Mouse (Mus musculus): Measurements from ENCODE around the gene Mtif3. TPM values are rescaled to one million over a fixed set of nuclear protein-coding genes. Genes with fewer than 3 reads are reported as not detected.
A peak's percentile ranks its signal among the peaks of the same experiment; 100 is the strongest.

The Mtif3 gene
- polyA plus RNA-seq, 1 experiment: 23.7 TPM

DNA sequence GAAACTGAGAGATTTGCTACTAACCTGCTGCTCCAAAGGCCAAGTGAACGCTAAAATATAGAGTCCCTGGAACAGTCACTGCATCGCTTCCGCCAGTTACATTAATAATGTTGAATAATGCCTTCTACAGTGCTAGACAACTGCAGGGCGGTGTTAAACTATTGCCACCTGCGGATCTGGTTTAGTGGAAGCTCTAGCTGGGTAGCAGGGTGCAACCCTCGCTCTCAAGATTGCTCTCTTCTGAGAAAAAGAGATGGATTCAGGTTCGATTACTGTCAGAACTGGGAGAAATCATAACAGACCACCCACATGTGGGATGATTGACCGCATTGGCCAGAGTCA, 308 bp upstream of the Mtif3 start:
- Histone ChIP-seq H3K4me3 (peak overlapping the region; percentile 84), H3K36me3 (ENCODE audit: control insufficient read depth, insufficient read depth) (no peaks in the 10 kb centered on the region), H3K27me3 (ENCODE audit: control insufficient read depth, insufficient read depth, insufficient read length) (no peaks in the 10 kb centered on the region), H3ac (ENCODE audit: control insufficient read depth, insufficient read length) (peak overlapping the region; percentile 71), H3K79me2 (ENCODE audit: control insufficient read depth, insufficient read depth) (no peaks in the 10 kb centered on the region), H3K4me2 (ENCODE audit: low read depth) (peak overlapping the region; percentile 83)
- TF ChIP-seq SRF (IDR thresholded peaks at IDR 0.05; ENCODE audit: control insufficient read depth, insufficient read length, low read depth): no peak
- TF ChIP-seq MYOD1 (IDR thresholded peaks at IDR 0.05; ENCODE audit: control insufficient read depth in 1 of 3, insufficient read length in 2 of 3, low read depth in 2 of 3): no peak
- no peak for TF ChIP-seq REST (IDR thresholded peaks at IDR 0.05; ENCODE audit: insufficient read depth, insufficient read length)
- no peak for TF ChIP-seq MAX (IDR thresholded peaks at IDR 0.05; ENCODE audit: low read depth)
- no peak for TF ChIP-seq TCF12 (IDR thresholded peaks at IDR 0.05; ENCODE audit: insufficient read depth, poor library complexity, severe bottlenecking)
- TF ChIP-seq POLR2A (IDR thresholded peaks at IDR 0.05; ENCODE audit: insufficient read length, low read depth): no peak

DNA sequence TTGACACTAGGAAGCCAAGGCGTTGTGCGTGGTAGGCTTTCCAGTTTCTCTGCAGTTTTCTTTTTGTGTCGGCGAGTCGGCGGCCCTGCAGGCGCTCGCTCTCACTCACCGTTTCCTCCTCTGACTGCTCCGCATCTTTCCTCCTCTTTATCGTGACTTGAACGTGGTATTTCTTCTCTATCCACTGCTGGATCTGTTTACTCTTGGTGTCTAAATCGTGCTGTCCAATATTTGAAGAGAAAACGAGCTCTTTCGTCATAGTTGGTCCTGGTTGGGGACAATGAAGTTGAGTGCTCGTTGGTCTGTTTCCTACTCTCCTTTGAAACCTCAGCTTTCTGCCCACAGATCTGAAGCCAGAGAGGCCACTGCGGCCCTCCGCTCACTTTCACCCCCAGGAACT, 6.9 kb downstream of the Mtif3 start:
- Histone ChIP-seq H3K79me2 (ENCODE audit: control insufficient read depth, insufficient read depth) (no peaks in the 10 kb centered on the region), H3K27me3 (ENCODE audit: control insufficient read depth, insufficient read depth, insufficient read length) (no peaks in the 10 kb centered on the region), H3K4me3 (no peak overlapping the region), H3K4me2 (ENCODE audit: low read depth) (no peak overlapping the region), H3K36me3 (ENCODE audit: control insufficient read depth, insufficient read depth) (peaks cover 7% of the 10 kb centered on the region), H3ac (ENCODE audit: control insufficient read depth, insufficient read length) (no peak overlapping the region)
- TF ChIP-seq POLR2AphosphoS2 (IDR thresholded peaks at IDR 0.05; ENCODE audit: insufficient read length, low read depth) (no peak), POLR2A (IDR thresholded peaks at IDR 0.05; ENCODE audit: insufficient read length, low read depth) (no peak), USF1 (IDR thresholded peaks at IDR 0.05; ENCODE audit: low read depth) (no peak), MYOG (IDR thresholded peaks at IDR 0.05; ENCODE audit: control insufficient read depth in 1 of 3, insufficient read depth in 1 of 3, insufficient read length in 2 of 3, low read depth in 2 of 3) (no peak), TCF12 (IDR thresholded peaks at IDR 0.05; ENCODE audit: insufficient read depth, poor library complexity, severe bottlenecking) (no peak), TCF3 (IDR thresholded peaks at IDR 0.05; ENCODE audit: insufficient read length, low read depth) (no peak), E2F4 (IDR thresholded peaks at IDR 0.05; ENCODE audit: insufficient read depth) (no peak), MYOD1 (IDR thresholded peaks at IDR 0.05; ENCODE audit: control insufficient read depth in 1 of 3, insufficient read length in 2 of 3, low read depth in 2 of 3) (no peak), SRF (IDR thresholded peaks at IDR 0.05; ENCODE audit: control insufficient read depth, insufficient read length, low read depth) (no peak), CEBPB (IDR thresholded peaks at IDR 0.05; ENCODE audit: insufficient read depth, poor library complexity, severe bottlenecking) (no peak), REST (IDR thresholded peaks at IDR 0.05; ENCODE audit: insufficient read depth, insufficient read length) (no peak), MAX (IDR thresholded peaks at IDR 0.05; ENCODE audit: low read depth) (no peak)

DNA sequence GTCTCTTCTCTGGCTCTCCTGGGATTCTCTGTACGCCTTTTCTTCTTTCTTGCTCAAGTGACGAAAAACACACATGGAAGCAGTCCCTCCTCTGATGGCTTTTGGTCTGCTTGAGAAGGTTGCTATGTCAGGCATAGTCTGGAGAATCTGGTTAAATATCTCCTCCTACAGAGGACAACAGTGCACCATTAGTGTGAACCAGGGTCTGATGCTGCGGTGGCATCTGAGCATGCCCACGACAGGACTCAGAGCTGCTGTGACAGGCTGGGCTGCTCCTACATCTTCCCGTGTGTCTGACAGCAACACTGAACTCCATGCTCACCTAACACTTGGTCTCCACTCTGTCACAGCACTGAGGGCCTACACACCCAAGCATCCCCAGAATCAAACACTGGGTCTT, 7.9 kb downstream of the Mtif3 start:
- no peak overlapping the region for H3ac ChIP-seq (ENCODE audit: control insufficient read depth, insufficient read length)
- no peak overlapping the region for H3K4me3 ChIP-seq
- H3K36me3 ChIP-seq (ENCODE audit: control insufficient read depth, insufficient read depth): peaks cover 7% of the 10 kb centered on the region
- H3K27me3 ChIP-seq (ENCODE audit: control insufficient read depth, insufficient read depth, insufficient read length): no peaks in the 10 kb centered on the region
- H3K4me2 ChIP-seq (ENCODE audit: low read depth): no peak overlapping the region
- H3K79me2 ChIP-seq (ENCODE audit: control insufficient read depth, insufficient read depth): no peaks in the 10 kb centered on the region
- TF ChIP-seq TCF12 (IDR thresholded peaks at IDR 0.05; ENCODE audit: insufficient read depth, poor library complexity, severe bottlenecking): no peak
- no peak for TF ChIP-seq USF1 (IDR thresholded peaks at IDR 0.05; ENCODE audit: low read depth)
- TF ChIP-seq POLR2A (IDR thresholded peaks at IDR 0.05; ENCODE audit: insufficient read length, low read depth): no peak
- no peak for TF ChIP-seq SRF (IDR thresholded peaks at IDR 0.05; ENCODE audit: control insufficient read depth, insufficient read length, low read depth)
- no peak for TF ChIP-seq REST (IDR thresholded peaks at IDR 0.05; ENCODE audit: insufficient read depth, insufficient read length)
- no peak for TF ChIP-seq CEBPB (IDR thresholded peaks at IDR 0.05; ENCODE audit: insufficient read depth, poor library complexity, severe bottlenecking)
- TF ChIP-seq E2F4 (IDR thresholded peaks at IDR 0.05; ENCODE audit: insufficient read depth): no peak
- TF ChIP-seq MAX (IDR thresholded peaks at IDR 0.05; ENCODE audit: low read depth): no peak
- TF ChIP-seq TCF3 (IDR thresholded peaks at IDR 0.05; ENCODE audit: insufficient read length, low read depth): no peak
- no peak for TF ChIP-seq MYOG (IDR thresholded peaks at IDR 0.05; ENCODE audit: control insufficient read depth in 1 of 3, insufficient read depth in 1 of 3, insufficient read length in 2 of 3, low read depth in 2 of 3)
- no peak for TF ChIP-seq MYOD1 (IDR thresholded peaks at IDR 0.05; ENCODE audit: control insufficient read depth in 1 of 3, insufficient read length in 2 of 3, low read depth in 2 of 3)
- no peak for TF ChIP-seq POLR2AphosphoS2 (IDR thresholded peaks at IDR 0.05; ENCODE audit: insufficient read length, low read depth)

DNA sequence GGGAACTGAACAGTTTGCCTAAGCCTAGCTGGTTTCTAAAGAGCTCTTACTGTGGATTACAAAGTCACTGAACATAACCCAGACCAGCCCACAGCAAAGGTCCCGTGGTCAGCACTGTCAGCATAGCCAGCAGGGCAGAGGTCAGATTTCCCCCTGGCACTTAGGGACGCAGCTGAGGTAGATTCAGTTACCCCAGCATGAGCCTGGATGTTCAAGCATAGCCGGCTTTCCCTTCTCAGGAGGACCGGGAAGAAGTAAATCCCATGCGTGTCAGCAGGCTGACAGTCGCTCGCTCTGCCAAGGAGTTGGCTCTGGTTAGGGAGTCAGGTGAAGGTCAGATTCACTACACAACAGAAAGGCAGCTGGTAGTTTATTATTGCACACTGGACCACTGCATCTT, 9.0 kb downstream of the Mtif3 start:
- Histone ChIP-seq H3K27me3 (ENCODE audit: control insufficient read depth, insufficient read depth, insufficient read length) (no peaks in the 10 kb centered on the region), H3K36me3 (ENCODE audit: control insufficient read depth, insufficient read depth) (peaks cover 7% of the 10 kb centered on the region), H3ac (ENCODE audit: control insufficient read depth, insufficient read length) (no peak overlapping the region), H3K79me2 (ENCODE audit: control insufficient read depth, insufficient read depth) (peaks cover 4% of the 10 kb centered on the region), H3K4me3 (no peak overlapping the region), H3K4me2 (ENCODE audit: low read depth) (no peak overlapping the region)
- TF ChIP-seq POLR2AphosphoS2 (IDR thresholded peaks at IDR 0.05; ENCODE audit: insufficient read length, low read depth): no peak
- TF ChIP-seq REST (IDR thresholded peaks at IDR 0.05; ENCODE audit: insufficient read depth, insufficient read length): no peak
- TF ChIP-seq MYOD1 (IDR thresholded peaks at IDR 0.05; ENCODE audit: control insufficient read depth in 1 of 3, insufficient read length in 2 of 3, low read depth in 2 of 3): no peak
- no peak for TF ChIP-seq USF1 (IDR thresholded peaks at IDR 0.05; ENCODE audit: low read depth)
- TF ChIP-seq POLR2A (IDR thresholded peaks at IDR 0.05; ENCODE audit: insufficient read length, low read depth): no peak
- no peak for TF ChIP-seq TCF3 (IDR thresholded peaks at IDR 0.05; ENCODE audit: insufficient read length, low read depth)
- TF ChIP-seq CEBPB (IDR thresholded peaks at IDR 0.05; ENCODE audit: insufficient read depth, poor library complexity, severe bottlenecking): no peak

DNA sequence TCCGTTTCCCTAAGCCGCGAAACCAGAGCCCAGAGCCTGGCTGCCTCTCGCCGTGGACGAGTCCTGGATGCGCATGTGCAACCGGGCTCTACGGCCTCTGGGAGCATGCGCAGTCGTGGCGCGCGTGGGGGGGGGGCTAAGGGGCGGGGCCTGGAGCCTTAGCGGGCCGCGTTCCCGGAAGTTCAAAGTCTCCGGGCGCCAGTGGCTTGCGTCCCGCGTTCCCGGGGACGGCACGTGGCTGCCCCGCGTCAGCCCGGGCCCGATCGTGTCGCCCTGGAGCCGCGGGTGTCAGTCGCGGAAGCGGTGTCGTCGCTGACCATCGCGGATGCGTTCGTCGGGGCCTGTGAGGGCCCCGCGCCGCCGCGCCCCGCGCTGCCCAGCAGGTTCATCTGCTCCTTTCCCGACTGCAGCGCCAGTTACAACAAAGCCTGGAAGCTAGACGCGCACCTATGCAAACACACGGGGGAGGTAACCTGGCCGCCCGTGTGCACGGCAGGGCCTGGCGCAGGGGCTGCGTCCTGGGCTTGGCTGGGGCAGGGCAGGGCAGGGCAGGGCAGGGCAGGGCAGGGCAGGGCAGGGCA, 15.0 kb downstream of the Mtif3 start, which contains the start of gene Gtf3a:
Gtf3a (plus strand) TSS at position 150 of the 581 bp plus-strand sequence.
- peak within 1 kb of the TSS; percentile 84 for H3ac ChIP-seq (ENCODE audit: control insufficient read depth, insufficient read length)
- peak; percentile 75 for TF ChIP-seq POLR2A (IDR thresholded peaks at IDR 0.05; ENCODE audit: insufficient read length, low read depth)
- peak; percentile 53 for TF ChIP-seq POLR2AphosphoS2 (IDR thresholded peaks at IDR 0.05; ENCODE audit: insufficient read length, low read depth)
- TF ChIP-seq MAX (IDR thresholded peaks at IDR 0.05; ENCODE audit: low read depth): no peak
- H3K27me3 ChIP-seq (ENCODE audit: control insufficient read depth, insufficient read depth, insufficient read length): no peaks in the 10 kb centered on the region

More for the DNA sequence above, 15.0 kb downstream of the Mtif3 start, which contains the start of gene Gtf3a:
- Histone ChIP-seq H3K79me2 (ENCODE audit: control insufficient read depth, insufficient read depth) (peaks cover 12% of the 10 kb centered on the region), H3K36me3 (ENCODE audit: control insufficient read depth, insufficient read depth) (no peaks in the 10 kb centered on the region), H3K4me3 (peak within 1 kb of the TSS; percentile 24), H3K4me2 (ENCODE audit: low read depth) (peak within 1 kb of the TSS; percentile 81)

Data from myocyte (in vitro differentiated cells).